In genomic region chr2:60710317-60710716, GRCm38 (mm10) we compare ENCODE assay signal across 17 mouse cellular contexts. TPM values are rescaled to one million over a fixed set of nuclear protein-coding genes. Genes with fewer than 3 reads are reported as not detected.
"Had no signal": no experiment of that assay in that cellular context is flagged by ENCODE, and none has a peak within 500 bp of the region (broad histone marks: within the 10 kb centered on the region; RNA-seq: fewer than 3 reads in every experiment).

No protein-coding gene starts in this region.

- H3K36me3 ChIP-seq: midbrain, embryonic 10.5 days; midbrain, embryonic 15.5 days; neural tube, embryonic 13.5 days had no signal

- H3K9ac ChIP-seq: liver, embryonic 14.5 days; midbrain, embryonic 15.5 days; neural tube, embryonic 13.5 days had no signal

- H3K4me2 ChIP-seq: midbrain, embryonic 15.5 days; neural tube, embryonic 13.5 days had no signal

- ATAC-seq: intestine, postnatal 0 days; midbrain, embryonic 15.5 days had no signal

- H3K27me3 ChIP-seq: midbrain, embryonic 15.5 days; neural tube, embryonic 13.5 days had no signal

- DNase-seq: kidney, adult 8-10 months; kidney, postnatal 25 days; left cerebral cortex, postnatal 4 days; lung, adult 18-20 months; right cerebral cortex, postnatal 14 days; thymus, adult 2 months; thymus, postnatal 25 days had no signal

- H3K4me3 ChIP-seq: midbrain, embryonic 10.5 days; midbrain, embryonic 15.5 days; neural tube, embryonic 13.5 days had no signal

- H3K27ac ChIP-seq: liver, embryonic 14.5 days; midbrain, embryonic 10.5 days; midbrain, embryonic 15.5 days; neural tube, embryonic 13.5 days had no signal

- H3K9me3 ChIP-seq: midbrain, embryonic 10.5 days; midbrain, embryonic 15.5 days; neural tube, embryonic 13.5 days had no signal

RNA-seq across cellular contexts. Expression of gene Itgb6, which starts 12.1 kb away (rescaled TPM):
- total RNA-seq: left cerebral cortex, adult 18-20 months; left cerebral cortex, postnatal 4 days; megakaryocyte, adult 5-6 weeks; monocyte, adult 5-6 weeks had no signal
- polyA plus RNA-seq: liver, adult 2 months; testis, adult 2 months had no signal
